In genomic region chr2:38337091-38337640, GRCm38 (mm10) we compare ENCODE assay signal across 19 mouse cellular contexts. TPM values are rescaled to one million over a fixed set of nuclear protein-coding genes. Genes with fewer than 3 reads are reported as not detected.
DNase-seq lines count a peak whose midpoint lies in the region; ATAC-seq and TF ChIP-seq lines count a peak whose summit lies in the region.
"Had no signal": no experiment of that assay in that cellular context is flagged by ENCODE, and none has a peak within 500 bp of the region (broad histone marks: within the 10 kb centered on the region; RNA-seq: fewer than 3 reads in every experiment).

No protein-coding gene starts in this region.

- no peak overlapping the region for H3K4me2 ChIP-seq in forebrain, postnatal 0 days (ENCODE audit: low read depth)
- no peak overlapping the region for H3K4me2 ChIP-seq in heart, postnatal 0 days (ENCODE audit: low read depth, low read length)
- H3K4me2 ChIP-seq in embryonic facial prominence, embryonic 11.5 days (ENCODE audit: low read depth, low read length), result no peak overlapping the region
- H3K4me2 ChIP-seq in limb, embryonic 14.5 days (replicated peaks; ENCODE audit: low read depth, low read length, severe bottlenecking), result peak overlapping the region; percentile 39; the same call in 1 of the 2 replicates
- H3K4me2 ChIP-seq: lung, embryonic 14.5 days; neural tube, embryonic 12.5 days had no signal

- H3K36me3 ChIP-seq in forebrain, embryonic 10.5 days (replicated peaks), result no peaks in the 10 kb centered on the region
- H3K36me3 ChIP-seq in forebrain, postnatal 0 days (ENCODE audit: insufficient read depth), result no peaks in the 10 kb centered on the region
- H3K36me3 ChIP-seq in heart, postnatal 0 days (replicated peaks; ENCODE audit: control insufficient read depth, insufficient read depth, low read length), result no peaks in the 10 kb centered on the region
- no peaks in the 10 kb centered on the region for H3K36me3 ChIP-seq in embryonic facial prominence, embryonic 11.5 days (replicated peaks; ENCODE audit: control insufficient read depth, insufficient read depth, low read depth, low read length)
- no peaks in the 10 kb centered on the region for H3K36me3 ChIP-seq in limb, embryonic 14.5 days (ENCODE audit: control insufficient read depth, insufficient read depth, low read length)
- H3K36me3 ChIP-seq: G1E; hindbrain, embryonic 15.5 days; limb, embryonic 15.5 days; neural tube, embryonic 12.5 days had no signal

- intact Hi-C loops in heart, postnatal 14 days (cut with DNase I), result no loop called here

- H3K4me1 ChIP-seq in forebrain, embryonic 10.5 days, result peaks cover 76% of the 10 kb centered on the region
- H3K4me1 ChIP-seq in forebrain, postnatal 0 days (ENCODE audit: insufficient read depth), result no peaks in the 10 kb centered on the region
- H3K4me1 ChIP-seq in heart, postnatal 0 days (ENCODE audit: control insufficient read depth, insufficient read depth), result peaks cover 10% of the 10 kb centered on the region; the same call in 1 of the 2 replicates
- H3K4me1 ChIP-seq in embryonic facial prominence, embryonic 11.5 days (ENCODE audit: control insufficient read depth, insufficient read depth, low read length), result peaks cover 6% of the 10 kb centered on the region
- peaks cover 10% of the 10 kb centered on the region for H3K4me1 ChIP-seq in limb, embryonic 14.5 days (ENCODE audit: control insufficient read depth, insufficient read depth, low read length)

- TF ChIP-seq EP300 in heart, postnatal 0 days (IDR thresholded peaks at IDR 0.05; ENCODE audit: low read depth), result no peak

- H3K27ac ChIP-seq in forebrain, embryonic 10.5 days, result peak overlapping the region; percentile 96
- no peak overlapping the region for H3K27ac ChIP-seq in forebrain, postnatal 0 days (ENCODE audit: low read depth, low read length)
- no peak overlapping the region for H3K27ac ChIP-seq in heart, postnatal 0 days (ENCODE audit: low read depth)
- no peak overlapping the region for H3K27ac ChIP-seq in embryonic facial prominence, embryonic 11.5 days (replicated peaks; ENCODE audit: low read depth, low read length)
- H3K27ac ChIP-seq in limb, embryonic 14.5 days (replicated peaks; ENCODE audit: low read depth, low read length), result no peak overlapping the region
- H3K27ac ChIP-seq: gastrocnemius, adult 2 months; hindbrain, embryonic 15.5 days; limb, embryonic 15.5 days; neural tube, embryonic 12.5 days had no signal

- peaks cover 95% of the 10 kb centered on the region for H3K27me3 ChIP-seq in forebrain, embryonic 10.5 days (ENCODE audit: poor library complexity, severe bottlenecking)
- H3K27me3 ChIP-seq in forebrain, postnatal 0 days (ENCODE audit: insufficient read depth, low read length), result peaks cover 15% of the 10 kb centered on the region; the same call in 1 of the 2 replicates
- peaks cover 89% of the 10 kb centered on the region for H3K27me3 ChIP-seq in heart, postnatal 0 days (ENCODE audit: control insufficient read depth, insufficient read depth, low read length)
- H3K27me3 ChIP-seq in embryonic facial prominence, embryonic 11.5 days (ENCODE audit: control insufficient read depth, insufficient read depth, low read length), result peaks cover 66% of the 10 kb centered on the region
- H3K27me3 ChIP-seq in limb, embryonic 14.5 days (ENCODE audit: control insufficient read depth, insufficient read depth, low read length), result peaks cover 70% of the 10 kb centered on the region

- DNase-seq in forebrain, embryonic 10.5 days (ENCODE audit: extremely low spot score, low spot score), result peak; percentile 29
- no peak for DNase-seq in forebrain, postnatal 0 days
- no peak for DNase-seq in heart, postnatal 0 days (ENCODE audit: low spot score)
- no peak for DNase-seq in heart, postnatal 14 days
- peak; percentile 15 for DNase-seq in embryonic facial prominence, embryonic 11.5 days (ENCODE audit: low spot score)
- DNase-seq in limb, embryonic 14.5 days (ENCODE audit: low spot score), result no peak
- no peak for DNase-seq in lung, postnatal 14 days
- DNase-seq in layer of hippocampus, postnatal 36 days, result no peak
- DNase-seq: cerebellum, adult 9-10 months; gastrocnemius, adult 2 months; kidney, adult 9 months; layer of hippocampus, adult 9-11 months had no signal

- H3K4me3 ChIP-seq in forebrain, embryonic 10.5 days, result peak overlapping the region; percentile 68
- H3K4me3 ChIP-seq in forebrain, postnatal 0 days (ENCODE audit: low read depth, low read length), result no peak overlapping the region
- H3K4me3 ChIP-seq in heart, postnatal 0 days (ENCODE audit: low read depth, low read length), result 0 out of 2 replicates have a peak overlapping the region, but pooled peaks have one; percentile 20
- no peak overlapping the region for H3K4me3 ChIP-seq in embryonic facial prominence, embryonic 11.5 days (ENCODE audit: low read depth, low read length)
- no peak overlapping the region for H3K4me3 ChIP-seq in limb, embryonic 14.5 days (replicated peaks; ENCODE audit: low read length)
- H3K4me3 ChIP-seq: erythroblast, embryonic 14.5 days; gastrocnemius, adult 2 months; limb, embryonic 15.5 days; neural tube, embryonic 12.5 days had no signal

- WGBS in forebrain, embryonic 10.5 days, result 4% methylated on average over 6 of the region's 6 CpGs
- WGBS in forebrain, postnatal 0 days, result 28% methylated on average over 6 of the region's 6 CpGs
- WGBS in heart, postnatal 0 days, result 12% methylated on average over 6 of the region's 6 CpGs
- WGBS in embryonic facial prominence, embryonic 11.5 days, result 2% methylated on average over 6 of the region's 6 CpGs
- 14% methylated on average over 6 of the region's 6 CpGs for WGBS in limb, embryonic 14.5 days

- TF ChIP-seq CTCF in forebrain, postnatal 0 days (IDR thresholded peaks at IDR 0.05; ENCODE audit: low read depth), result no peak
- no peak for TF ChIP-seq CTCF in heart, postnatal 0 days (IDR thresholded peaks at IDR 0.05; ENCODE audit: low read depth)

- no peaks in the 10 kb centered on the region for H3K9me3 ChIP-seq in forebrain, embryonic 10.5 days
- H3K9me3 ChIP-seq in forebrain, postnatal 0 days (ENCODE audit: low read length), result no peaks in the 10 kb centered on the region
- no peaks in the 10 kb centered on the region for H3K9me3 ChIP-seq in heart, postnatal 0 days (replicated peaks; ENCODE audit: control insufficient read depth, low read length)
- no peaks in the 10 kb centered on the region for H3K9me3 ChIP-seq in embryonic facial prominence, embryonic 11.5 days (replicated peaks; ENCODE audit: control insufficient read depth, low read length)
- no peaks in the 10 kb centered on the region for H3K9me3 ChIP-seq in limb, embryonic 14.5 days (ENCODE audit: control insufficient read depth, low read length)
- H3K9me3 ChIP-seq: G1E; hindbrain, embryonic 15.5 days; limb, embryonic 15.5 days; megakaryocyte, embryonic 14.5 days; neural tube, embryonic 12.5 days had no signal

- no peak for ATAC-seq in forebrain, postnatal 0 days
- ATAC-seq in heart, postnatal 0 days (ENCODE audit: insufficient read depth, low read depth), result no peak
- ATAC-seq in embryonic facial prominence, embryonic 11.5 days (replicated peaks; ENCODE audit: insufficient number of reproducible peaks, low FRiP score, low TSS enrichment, low read depth), result no peak
- ATAC-seq in limb, embryonic 14.5 days (ENCODE audit: low FRiP score, low read depth), result no peak

- no peak overlapping the region for H3K9ac ChIP-seq in forebrain, postnatal 0 days
- H3K9ac ChIP-seq in heart, postnatal 0 days (replicated peaks; ENCODE audit: low read depth, low read length), result no peak overlapping the region
- no peak overlapping the region for H3K9ac ChIP-seq in embryonic facial prominence, embryonic 11.5 days (replicated peaks; ENCODE audit: low read length)
- no peak overlapping the region for H3K9ac ChIP-seq in limb, embryonic 14.5 days (ENCODE audit: low read depth, low read length, severe bottlenecking)
- H3K9ac ChIP-seq: hindbrain, embryonic 15.5 days; limb, embryonic 15.5 days; lung, embryonic 14.5 days; neural tube, embryonic 12.5 days had no signal

- no peak for TF ChIP-seq POLR2A in limb, embryonic 14.5 days (IDR thresholded peaks at IDR 0.05; ENCODE audit: borderline replicate concordance, extremely low read depth, insufficient read depth, insufficient read length)

RNA-seq across cellular contexts. Expression of gene Lhx2, which starts 1.9 kb away (rescaled TPM):
- polyA plus RNA-seq in forebrain, embryonic 10.5 days (2016; fragmentation: Nextera tagmentation; extraction: Ambion mirVana), result 108 and 115 TPM in 2 replicates
- total RNA-seq in forebrain, postnatal 0 days (2014; rRNA removed), result 82.8 and 87.6 TPM in 2 replicates
- 43.5 and 45.9 TPM in 2 replicates for polyA plus RNA-seq in forebrain, postnatal 0 days (2015; fragmentation: Nextera tagmentation; extraction: Ambion mirVana)
- total RNA-seq in heart, postnatal 0 days (2014; rRNA removed; ENCODE audit: low replicate concordance), result not detected in 2 replicates
- polyA plus RNA-seq in heart, postnatal 0 days (2015; fragmentation: Nextera tagmentation; extraction: Ambion mirVana), result 0.04 TPM in 1 of 2 replicates, not detected in the other
- total RNA-seq in heart, postnatal 14 days (2021), result under 1 TPM in 1 of 2 experiments, not detected in 1; 0.07 TPM
- 15.5 and 18.6 TPM in 2 replicates for polyA plus RNA-seq in embryonic facial prominence, embryonic 11.5 days (2014; fragmentation: Nextera tagmentation; extraction: Ambion mirVana)
- polyA plus RNA-seq in limb, embryonic 14.5 days (2012; rRNA removed), result 27.5 and 37.0 TPM in 2 replicates
- polyA plus RNA-seq in limb, embryonic 14.5 days (2014; fragmentation: Nextera tagmentation; extraction: Ambion mirVana), result 8.7 and 11.4 TPM in 2 replicates
- 100 to 1,000 TPM in 1 of 2 experiments, 10 to 100 TPM in 1; 94.7 to 107 TPM for total RNA-seq in layer of hippocampus, postnatal 36 days (2021)

RNA-seq across cellular contexts. Expression of gene Dennd1a, which starts 50.0 kb away (rescaled TPM):
- polyA plus RNA-seq in forebrain, embryonic 10.5 days (2016; fragmentation: Nextera tagmentation; extraction: Ambion mirVana), result 15.5 and 17.3 TPM in 2 replicates
- total RNA-seq in forebrain, postnatal 0 days (2014; rRNA removed), result 39.8 and 52.1 TPM in 2 replicates
- 14.1 and 16.7 TPM in 2 replicates for polyA plus RNA-seq in forebrain, postnatal 0 days (2015; fragmentation: Nextera tagmentation; extraction: Ambion mirVana)
- total RNA-seq in heart, postnatal 0 days (2014; rRNA removed; ENCODE audit: low replicate concordance), result 15.8 and 23.7 TPM in 2 replicates
- 5.7 and 5.8 TPM in 2 replicates for polyA plus RNA-seq in heart, postnatal 0 days (2015; fragmentation: Nextera tagmentation; extraction: Ambion mirVana)
- total RNA-seq in heart, postnatal 14 days (2021), result 10 to 100 TPM; 21.9 to 25.0 TPM
- polyA plus RNA-seq in embryonic facial prominence, embryonic 11.5 days (2014; fragmentation: Nextera tagmentation; extraction: Ambion mirVana), result 8.1 and 8.6 TPM in 2 replicates
- polyA plus RNA-seq in limb, embryonic 14.5 days (2012; rRNA removed), result 22.9 and 30.9 TPM in 2 replicates
- 11.8 and 12.9 TPM in 2 replicates for polyA plus RNA-seq in limb, embryonic 14.5 days (2014; fragmentation: Nextera tagmentation; extraction: Ambion mirVana)
- total RNA-seq in layer of hippocampus, postnatal 36 days (2021), result 10 to 100 TPM; 71.8 to 85.8 TPM

Comparison
In these comparisons a context has a peak if more than half of its experiments do, and no peak if none do; other contexts are left out.
1. DNase-seq: peak in forebrain, embryonic 10.5 days (single experiment) and embryonic facial prominence, embryonic 11.5 days (single experiment); none in forebrain, postnatal 0 days (single experiment), heart, postnatal 0 days (single experiment), heart, postnatal 14 days (0 of 2), limb, embryonic 14.5 days (single experiment), lung, postnatal 14 days (single experiment) and layer of hippocampus, postnatal 36 days (0 of 2).
2. H3K4me3 ChIP-seq: peak in forebrain, embryonic 10.5 days (single experiment) and heart, postnatal 0 days (single experiment); none in forebrain, postnatal 0 days (single experiment), embryonic facial prominence, embryonic 11.5 days (single experiment) and limb, embryonic 14.5 days (single experiment).